Mouse (Mus musculus): ENCODE results near the gene Rpf2. TPM values are rescaled to one million over a fixed set of nuclear protein-coding genes. Genes with fewer than 3 reads are reported as not detected.

The Rpf2 gene
- polyA plus RNA-seq, 1 experiment from 2014 or later = 58.6 TPM

DNA sequence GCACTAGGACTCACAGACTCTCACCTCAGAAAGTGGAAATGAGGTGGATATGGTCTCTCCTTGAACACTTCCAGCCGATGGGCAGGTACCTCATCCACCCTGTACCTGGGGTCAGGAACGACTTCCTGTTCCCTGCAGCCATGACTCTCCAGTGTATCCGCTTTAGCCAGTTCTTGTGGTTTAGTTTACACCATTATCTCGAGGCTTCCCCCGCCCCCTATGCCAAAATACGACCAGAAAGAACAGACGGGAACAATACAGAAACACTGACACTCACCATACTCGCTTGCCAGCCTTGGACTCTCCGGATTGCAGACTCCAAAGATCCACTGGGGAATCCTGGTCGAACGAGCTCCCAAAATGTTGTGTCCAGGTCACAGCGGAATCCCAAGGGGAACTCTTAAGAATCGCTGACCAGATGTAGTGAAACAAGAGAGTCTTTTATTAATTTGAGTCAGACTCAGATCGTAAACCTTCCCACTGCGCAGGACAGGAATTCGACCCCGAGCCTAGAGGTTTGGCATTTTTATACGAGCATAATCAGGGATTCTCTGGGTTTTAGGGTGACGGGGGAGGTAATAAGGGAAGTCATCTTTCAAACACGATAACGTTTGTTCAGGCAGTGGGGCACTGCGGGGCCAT is 55.4 kb downstream of the Rpf2 start:
- Histone ChIP-seq H3K4me1 (ENCODE audit: control insufficient read depth, insufficient read depth, low read length) (peaks cover 6% of the 10 kb centered on the region; the same call in 1 of the 2 replicates), H3K4me3 (ENCODE audit: low read depth, low read length) (peak overlapping the region; percentile 33), H3K27me3 (replicated peaks; ENCODE audit: control insufficient read depth, insufficient read depth, low read length) (no peaks in the 10 kb centered on the region), H3K9ac (ENCODE audit: low read depth, low read length) (peak overlapping the region; percentile 51), H3K9me3 (ENCODE audit: control insufficient read depth, low read length) (no peaks in the 10 kb centered on the region), H3K36me3 (ENCODE audit: control insufficient read depth, insufficient read depth, low read length) (no peaks in the 10 kb centered on the region), H3K27ac (replicated peaks; ENCODE audit: low read depth, low read length) (no peak overlapping the region), H3K4me2 (ENCODE audit: low read depth, low read length) (peak overlapping the region; percentile 64)
- ATAC-seq (ENCODE audit: low read depth) = no peak
- WGBS = 19% methylated on average over 22 of the region's 22 CpGs
- DNase-seq (ENCODE audit: low spot score) = no peak

DNA sequence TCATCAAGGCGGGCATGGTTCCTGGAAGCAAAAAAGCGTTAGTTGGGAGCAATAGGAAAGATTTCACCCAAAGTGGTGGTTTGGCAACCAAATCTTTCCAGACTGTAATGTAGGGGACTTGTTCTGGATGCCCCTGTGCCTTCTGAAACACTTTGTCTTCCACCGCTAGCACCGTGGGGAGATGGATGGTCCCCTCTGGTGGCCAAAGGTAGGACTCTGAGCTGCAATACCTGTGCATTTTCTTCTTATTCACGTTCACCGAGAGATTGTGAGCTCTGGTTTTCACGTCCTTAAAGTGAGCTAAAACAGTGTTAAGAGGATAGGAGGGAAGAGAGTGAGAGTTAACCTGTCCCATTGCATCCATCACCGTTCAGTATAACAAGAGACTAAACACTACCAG is 56.0 kb downstream of the Rpf2 start:
- H3K4me1 ChIP-seq (ENCODE audit: control insufficient read depth, insufficient read depth, low read length) = peaks cover 6% of the 10 kb centered on the region; the same call in 1 of the 2 replicates
- no peaks in the 10 kb centered on the region for H3K9me3 ChIP-seq (ENCODE audit: control insufficient read depth, low read length)
- DNase-seq (ENCODE audit: low spot score) (no peak), ATAC-seq (ENCODE audit: low read depth) (no peak)
- 79% methylated on average over 8 of the region's 8 CpGs for WGBS
- no peaks in the 10 kb centered on the region for H3K27me3 ChIP-seq (replicated peaks; ENCODE audit: control insufficient read depth, insufficient read depth, low read length)
- no peaks in the 10 kb centered on the region for H3K36me3 ChIP-seq (ENCODE audit: control insufficient read depth, insufficient read depth, low read length)
- peak overlapping the region; percentile 33; the same call in 1 of the 2 replicates for H3K4me3 ChIP-seq (ENCODE audit: low read depth, low read length)
- H3K4me2 ChIP-seq (ENCODE audit: low read depth, low read length) = peak overlapping the region; percentile 64; the same call in 1 of the 2 replicates
- no peak overlapping the region for H3K27ac ChIP-seq (replicated peaks; ENCODE audit: low read depth, low read length)
- H3K9ac ChIP-seq (ENCODE audit: low read depth, low read length) = peak overlapping the region; percentile 51; the same call in 1 of the 2 replicates

DNA sequence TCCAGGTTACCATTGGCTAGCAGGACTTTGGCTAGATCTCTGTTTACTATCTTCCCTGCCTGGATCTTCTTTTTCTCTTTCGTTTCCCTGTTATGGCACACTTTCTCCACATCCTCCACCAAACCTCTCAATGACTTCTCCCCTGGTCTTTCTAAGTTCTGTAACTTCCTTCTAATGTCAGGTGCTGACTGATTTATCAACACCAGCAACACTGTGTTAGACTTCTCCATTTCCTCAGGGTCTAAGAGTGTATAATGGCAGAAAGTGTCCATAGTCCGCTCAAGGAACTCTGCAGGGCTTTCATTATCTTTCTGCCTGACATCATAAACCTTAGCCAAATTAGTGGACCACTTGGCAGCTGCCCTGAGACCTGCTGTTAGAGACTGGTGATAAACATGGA is 57.1 kb downstream of the Rpf2 start:
- DNase-seq (ENCODE audit: low spot score) (no peak), ATAC-seq (ENCODE audit: low read depth) (no peak)
- WGBS = 97% methylated on average over 2 of the region's 2 CpGs
- no peak overlapping the region for H3K9ac ChIP-seq (ENCODE audit: low read depth, low read length)
- no peaks in the 10 kb centered on the region for H3K36me3 ChIP-seq (ENCODE audit: control insufficient read depth, insufficient read depth, low read length)
- no peaks in the 10 kb centered on the region for H3K27me3 ChIP-seq (replicated peaks; ENCODE audit: control insufficient read depth, insufficient read depth, low read length)
- H3K27ac ChIP-seq (replicated peaks; ENCODE audit: low read depth, low read length) = no peak overlapping the region
- peaks cover 6% of the 10 kb centered on the region; the same call in 1 of the 2 replicates for H3K4me1 ChIP-seq (ENCODE audit: control insufficient read depth, insufficient read depth, low read length)
- no peak overlapping the region for H3K4me2 ChIP-seq (ENCODE audit: low read depth, low read length)
- no peaks in the 10 kb centered on the region for H3K9me3 ChIP-seq (ENCODE audit: control insufficient read depth, low read length)
- H3K4me3 ChIP-seq (ENCODE audit: low read depth, low read length) = no peak overlapping the region

DNA sequence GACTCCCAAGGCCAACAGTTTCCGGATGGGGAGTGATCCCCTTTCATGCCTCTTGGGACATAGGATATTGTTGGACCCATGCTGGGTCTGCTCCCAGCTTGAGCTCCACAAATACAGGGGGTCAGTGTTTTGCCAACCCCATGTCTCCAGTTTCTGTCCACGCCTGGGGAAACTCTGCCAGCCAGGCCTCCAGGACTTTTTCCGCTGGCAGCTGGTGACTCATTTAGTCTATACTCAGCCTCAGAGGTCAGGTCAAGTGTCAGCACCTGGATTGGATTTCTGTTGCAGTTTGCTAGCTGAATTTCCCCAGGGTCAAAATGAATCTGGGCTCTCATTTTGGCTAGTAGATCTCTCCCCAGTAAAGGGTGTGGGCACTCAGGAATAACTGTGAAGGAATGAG is 58.0 kb downstream of the Rpf2 start:
- ATAC-seq (ENCODE audit: low read depth) (no peak), DNase-seq (ENCODE audit: low spot score) (no peak)
- peaks cover 6% of the 10 kb centered on the region; the same call in 1 of the 2 replicates for H3K4me1 ChIP-seq (ENCODE audit: control insufficient read depth, insufficient read depth, low read length)
- H3K27me3 ChIP-seq (replicated peaks; ENCODE audit: control insufficient read depth, insufficient read depth, low read length) = no peaks in the 10 kb centered on the region
- 30% methylated on average over 3 of the region's 3 CpGs for WGBS
- H3K4me3 ChIP-seq (ENCODE audit: low read depth, low read length) = no peak overlapping the region
- no peak overlapping the region for H3K27ac ChIP-seq (replicated peaks; ENCODE audit: low read depth, low read length)
- no peak overlapping the region for H3K4me2 ChIP-seq (ENCODE audit: low read depth, low read length)
- H3K9ac ChIP-seq (ENCODE audit: low read depth, low read length) = no peak overlapping the region
- H3K36me3 ChIP-seq (ENCODE audit: control insufficient read depth, insufficient read depth, low read length) = no peaks in the 10 kb centered on the region
- H3K9me3 ChIP-seq (ENCODE audit: control insufficient read depth, low read length) = no peaks in the 10 kb centered on the region

DNA sequence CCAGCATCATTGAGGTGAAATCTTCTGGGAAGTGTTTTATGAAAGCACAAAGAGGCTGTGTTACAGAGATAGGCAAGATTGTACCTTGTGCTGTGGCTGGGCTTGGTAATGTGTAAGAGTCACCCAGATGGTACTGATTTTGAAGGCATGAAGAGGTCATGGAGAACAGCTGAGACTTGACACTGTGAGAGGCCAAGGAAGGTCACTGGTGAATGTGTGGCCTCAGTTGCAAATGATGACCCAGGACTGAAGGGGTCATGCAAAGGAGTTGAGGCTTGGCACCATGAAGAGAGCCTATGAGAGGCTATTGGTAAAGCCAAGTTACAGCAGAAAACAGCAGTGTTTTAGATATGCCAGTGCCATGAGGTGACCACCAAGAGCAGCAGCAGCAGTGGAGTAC is 60.9 kb downstream of the Rpf2 start:
- ATAC-seq (ENCODE audit: low read depth) = no peak
- Histone ChIP-seq H3K4me2 (ENCODE audit: low read depth, low read length) (no peak overlapping the region), H3K27ac (replicated peaks; ENCODE audit: low read depth, low read length) (no peak overlapping the region), H3K4me1 (ENCODE audit: control insufficient read depth, insufficient read depth, low read length) (no peaks in the 10 kb centered on the region), H3K9me3 (ENCODE audit: control insufficient read depth, low read length) (no peaks in the 10 kb centered on the region), H3K36me3 (ENCODE audit: control insufficient read depth, insufficient read depth, low read length) (no peaks in the 10 kb centered on the region), H3K9ac (ENCODE audit: low read depth, low read length) (no peak overlapping the region), H3K4me3 (ENCODE audit: low read depth, low read length) (no peak overlapping the region), H3K27me3 (replicated peaks; ENCODE audit: control insufficient read depth, insufficient read depth, low read length) (no peaks in the 10 kb centered on the region)
- DNase-seq (ENCODE audit: low spot score) = no peak

DNA sequence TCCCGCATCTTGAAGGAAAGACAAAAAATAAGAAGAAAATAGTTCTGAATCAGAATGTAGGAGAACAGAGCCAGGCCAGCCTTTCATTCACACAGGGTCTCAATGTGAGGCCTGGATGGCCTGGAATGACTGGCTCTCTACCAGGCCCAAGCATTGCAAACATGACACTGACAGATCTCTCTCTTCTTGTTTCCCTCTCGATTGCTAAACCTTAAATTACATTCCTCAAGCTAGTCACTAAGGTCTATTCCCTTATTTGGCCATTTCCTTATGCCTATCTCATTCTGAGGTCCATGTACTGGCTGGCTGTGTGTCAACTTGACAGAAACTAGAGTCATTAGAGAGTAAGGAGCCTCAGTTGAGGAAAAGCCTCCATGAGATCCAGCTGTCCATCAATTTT is 66.8 kb downstream of the Rpf2 start:
- Histone ChIP-seq H3K4me2 (ENCODE audit: low read depth, low read length) (no peak overlapping the region), H3K4me1 (ENCODE audit: control insufficient read depth, insufficient read depth, low read length) (peaks cover 4% of the 10 kb centered on the region; the same call in 1 of the 2 replicates), H3K27me3 (replicated peaks; ENCODE audit: control insufficient read depth, insufficient read depth, low read length) (no peaks in the 10 kb centered on the region), H3K9ac (ENCODE audit: low read depth, low read length) (no peak overlapping the region), H3K9me3 (ENCODE audit: control insufficient read depth, low read length) (no peaks in the 10 kb centered on the region), H3K36me3 (ENCODE audit: control insufficient read depth, insufficient read depth, low read length) (no peaks in the 10 kb centered on the region), H3K27ac (replicated peaks; ENCODE audit: low read depth, low read length) (no peak overlapping the region), H3K4me3 (ENCODE audit: low read depth, low read length) (no peak overlapping the region)
- WGBS = 81% methylated on average over 2 of the region's 2 CpGs
- no peak for DNase-seq (ENCODE audit: low spot score)
- no peak for ATAC-seq (ENCODE audit: low read depth)

DNA sequence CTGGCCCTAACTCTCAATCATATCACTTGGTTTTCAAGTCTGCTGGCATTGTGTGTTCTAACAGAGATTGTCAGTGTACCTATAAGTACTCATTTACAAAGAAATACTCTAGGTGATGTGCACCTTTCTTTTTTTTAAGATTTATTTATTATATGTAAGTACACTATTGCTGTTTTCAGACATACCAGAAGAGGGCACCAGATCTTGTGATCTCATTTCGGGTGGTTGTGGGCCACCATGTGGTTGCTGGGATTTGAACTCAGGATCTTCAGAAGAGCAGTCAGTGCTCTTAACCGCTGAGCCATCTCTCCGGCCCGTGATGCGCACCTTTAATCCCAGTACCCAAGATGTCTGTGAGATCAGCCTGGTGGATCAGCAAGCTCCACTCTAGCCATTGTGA is 67.7 kb downstream of the Rpf2 start:
- no peak overlapping the region for H3K9ac ChIP-seq (ENCODE audit: low read depth, low read length)
- ATAC-seq (ENCODE audit: low read depth) = no peak
- no peak for DNase-seq (ENCODE audit: low spot score)
- H3K36me3 ChIP-seq (ENCODE audit: control insufficient read depth, insufficient read depth, low read length) = no peaks in the 10 kb centered on the region
- no peaks in the 10 kb centered on the region; the same call in 1 of the 2 replicates for H3K27me3 ChIP-seq (replicated peaks; ENCODE audit: control insufficient read depth, insufficient read depth, low read length)
- H3K9me3 ChIP-seq (ENCODE audit: control insufficient read depth, low read length) = no peaks in the 10 kb centered on the region
- peaks cover 4% of the 10 kb centered on the region; the same call in 1 of the 2 replicates for H3K4me1 ChIP-seq (ENCODE audit: control insufficient read depth, insufficient read depth, low read length)
- H3K4me2 ChIP-seq (ENCODE audit: low read depth, low read length) = no peak overlapping the region
- H3K27ac ChIP-seq (replicated peaks; ENCODE audit: low read depth, low read length) = no peak overlapping the region
- H3K4me3 ChIP-seq (ENCODE audit: low read depth, low read length) = no peak overlapping the region
- WGBS = 93% methylated on average over 5 of the region's 5 CpGs

DNA sequence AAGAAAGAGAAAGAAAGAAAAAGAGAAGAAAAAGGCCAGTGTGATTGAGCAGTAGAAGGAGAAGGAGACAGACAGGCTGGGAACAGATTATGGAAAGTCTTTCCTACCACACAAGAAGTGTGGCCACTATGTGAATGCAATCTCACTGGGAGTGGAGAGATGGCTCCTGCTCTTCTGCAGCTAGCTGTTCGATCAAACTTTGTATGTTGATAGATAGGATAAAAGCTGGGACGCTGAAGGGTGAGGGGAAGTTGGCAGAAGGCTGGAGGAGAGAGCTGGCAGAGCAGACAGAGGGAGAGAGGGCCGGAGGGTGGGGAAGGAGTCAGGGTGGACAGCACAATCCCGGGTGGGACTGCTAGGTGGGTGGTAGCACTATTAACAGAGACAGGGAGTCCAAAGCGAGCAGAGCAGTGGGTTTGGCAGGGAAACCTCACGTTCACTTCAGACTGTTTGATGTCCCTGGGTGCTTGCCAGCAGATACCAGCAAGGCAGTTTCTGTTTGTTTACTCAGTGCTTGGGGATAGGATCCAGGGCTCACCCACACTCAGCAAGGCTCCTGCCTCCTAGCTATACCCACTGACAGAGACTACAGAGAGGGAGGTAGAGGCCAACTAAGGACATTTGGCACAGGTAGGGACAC is 69.4 kb downstream of the Rpf2 start:
- Histone ChIP-seq H3K27me3 (replicated peaks; ENCODE audit: control insufficient read depth, insufficient read depth, low read length) (no peaks in the 10 kb centered on the region; the same call in 1 of the 2 replicates), H3K4me2 (ENCODE audit: low read depth, low read length) (no peak overlapping the region), H3K27ac (replicated peaks; ENCODE audit: low read depth, low read length) (no peak overlapping the region), H3K9ac (ENCODE audit: low read depth, low read length) (no peak overlapping the region), H3K36me3 (ENCODE audit: control insufficient read depth, insufficient read depth, low read length) (no peaks in the 10 kb centered on the region), H3K4me1 (ENCODE audit: control insufficient read depth, insufficient read depth, low read length) (peaks cover 4% of the 10 kb centered on the region; the same call in 1 of the 2 replicates), H3K9me3 (ENCODE audit: control insufficient read depth, low read length) (no peaks in the 10 kb centered on the region), H3K4me3 (ENCODE audit: low read depth, low read length) (no peak overlapping the region)
- DNase-seq (ENCODE audit: low spot score) (peak; percentile 71), ATAC-seq (ENCODE audit: low read depth) (peak; percentile 41; the same call in 1 of the 2 replicates)
- WGBS = 48% methylated on average over 6 of the region's 6 CpGs
